Mouse (Mus musculus) retina, postnatal 1 day (tissue): ENCODE measurements at regions not wholly inside any gene's neighbourhood (a gene's known extent, or its start where the extent isn't known, plus 50 kb on each side); places are given as distances from the start of the nearest gene placed in this dataset.
"Not testable (repeated sequence)": the region's sequence is repeated elsewhere in the genome, so short reads cannot be mapped to it uniquely, and the experiment has no call there.

ENCODE experiments used
- DNase-seq: peaks from one replicate; pipeline ENCODE4 v3.0.0-alpha.2; 2012

GRCm38 (mm10) chr14:35740845-35741244 lies 70.9 kb downstream of the 4930596D02Rik start:
- DNase-seq, result peak; percentile 21

- DNase-seq, result no peak
Observed at GRCm38 (mm10) chr14:35730681-35731080, 81.1 kb downstream of the 4930596D02Rik start.

- DNase-seq, result no peak
Observed at GRCm38 (mm10) chr14:35685211-35685610, 126.6 kb downstream of the 4930596D02Rik start.

GRCm38 (mm10) chr14:35673090-35673489 lies 138.7 kb downstream of the 4930596D02Rik start:
- peak; percentile 6 for DNase-seq

- DNase-seq, result no peak
Observed at GRCm38 (mm10) chr14:35650381-35650780, 161.4 kb downstream of the 4930596D02Rik start.

GRCm38 (mm10) chr14:35649658-35650057 lies 162.1 kb downstream of the 4930596D02Rik start:
- not testable (repeated sequence) for DNase-seq
